Mouse (Mus musculus): ENCODE measurements around the gene Adam1b.

The Adam1b gene

DNA sequence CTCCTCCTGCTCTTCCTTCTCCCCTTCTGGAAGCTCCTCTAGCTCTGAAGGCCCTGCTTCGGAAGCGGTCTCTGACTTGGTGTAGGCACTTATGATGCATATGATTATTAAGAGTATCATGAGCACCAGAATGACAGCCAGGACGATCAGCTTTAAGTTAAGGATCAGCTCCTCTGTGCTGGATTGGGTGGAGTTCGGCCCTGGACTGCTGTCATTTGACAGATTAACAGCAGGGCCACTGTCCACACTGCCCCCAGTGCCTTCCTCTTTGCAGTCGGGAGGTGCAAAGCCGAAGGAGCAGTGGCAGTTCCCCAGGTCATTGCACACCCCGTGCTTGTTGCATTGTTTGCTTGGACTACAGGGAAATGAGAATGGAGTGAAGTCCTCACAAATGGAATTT is 2.5 kb downstream of the Adam1b start:
- DNase-seq (ENCODE audit: low read depth) = peak; percentile 16

DNA sequence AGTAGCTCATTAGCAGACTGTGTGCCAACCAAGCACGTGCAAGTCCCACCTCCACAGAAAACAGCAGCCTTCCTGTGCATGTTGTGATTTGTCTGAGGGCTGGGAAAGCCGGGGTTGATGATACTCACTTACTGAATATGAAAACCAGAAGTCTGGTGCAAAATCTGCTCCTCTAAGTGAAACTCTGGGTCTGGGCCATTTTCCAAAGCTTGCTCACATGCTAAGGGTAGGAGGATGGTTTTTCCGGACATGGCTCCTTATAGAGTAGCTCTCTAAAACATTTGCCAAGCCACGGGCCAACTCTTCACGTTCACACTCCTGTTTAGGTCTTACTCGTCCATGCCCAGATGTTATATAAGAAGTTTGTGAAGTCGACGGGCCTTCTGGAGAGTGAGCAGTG is 9.9 kb downstream of the Adam1b start:
- no peak for DNase-seq (ENCODE audit: low read depth)

DNA sequence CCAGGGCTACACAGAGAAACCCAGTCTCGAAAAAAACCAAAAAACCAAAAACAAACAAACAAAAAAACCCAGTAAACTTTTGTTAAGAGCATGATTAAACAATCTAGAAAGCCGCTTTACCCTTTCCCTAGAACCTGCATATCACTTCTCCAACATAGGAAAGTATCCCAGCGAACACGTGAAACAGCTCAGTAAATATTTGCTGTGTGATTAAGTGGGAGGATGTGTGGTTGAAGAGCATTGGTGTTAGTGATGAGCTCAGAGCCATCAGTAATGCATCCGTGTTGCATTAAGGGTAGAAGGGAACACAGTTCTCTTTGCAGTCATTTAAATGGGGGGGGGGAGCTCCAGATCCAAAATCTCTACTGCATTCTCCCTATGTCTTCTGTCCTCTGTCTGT is 18.4 kb downstream of the Adam1b start:
- DNase-seq (ENCODE audit: low read depth) = no peak

GRCm38 (mm10) chr5:121477680-121478079 is 25.6 kb downstream of the Adam1b start:
- DNase-seq (ENCODE audit: low read depth) = peak; percentile 79

DNA sequence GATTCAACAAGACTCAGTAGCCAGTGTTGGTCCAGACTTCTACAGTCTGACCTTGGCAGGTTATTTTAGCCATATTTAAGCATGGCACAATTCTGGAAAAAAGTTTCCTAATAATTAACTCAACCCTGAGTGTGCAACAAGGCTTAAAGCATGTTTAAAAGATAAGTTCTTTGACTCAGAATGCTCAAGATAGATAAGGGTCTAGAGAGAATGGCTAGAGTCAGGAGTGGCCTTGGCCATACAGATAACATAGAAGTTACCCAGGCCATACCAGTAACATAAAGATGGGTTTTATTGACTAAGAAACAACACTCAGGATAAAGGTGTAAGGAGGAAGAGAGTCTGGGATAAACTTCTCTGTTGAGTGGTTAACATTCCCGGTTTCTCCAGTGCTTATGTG is 27.2 kb downstream of the Adam1b start:
- DNase-seq (ENCODE audit: low read depth) = peak; percentile 62

GRCm38 (mm10) chr5:121474610-121475009 is 28.6 kb downstream of the Adam1b start:
- DNase-seq (ENCODE audit: low read depth) = no peak

- DNase-seq (ENCODE audit: low read depth) = no peak
These were observed 30.8 kb downstream of the Adam1b start for GRCm38 (mm10) chr5:121472411-121472810.

GRCm38 (mm10) chr5:121469566-121469965 is 33.7 kb downstream of the Adam1b start:
- no peak for DNase-seq (ENCODE audit: low read depth)

DNA sequence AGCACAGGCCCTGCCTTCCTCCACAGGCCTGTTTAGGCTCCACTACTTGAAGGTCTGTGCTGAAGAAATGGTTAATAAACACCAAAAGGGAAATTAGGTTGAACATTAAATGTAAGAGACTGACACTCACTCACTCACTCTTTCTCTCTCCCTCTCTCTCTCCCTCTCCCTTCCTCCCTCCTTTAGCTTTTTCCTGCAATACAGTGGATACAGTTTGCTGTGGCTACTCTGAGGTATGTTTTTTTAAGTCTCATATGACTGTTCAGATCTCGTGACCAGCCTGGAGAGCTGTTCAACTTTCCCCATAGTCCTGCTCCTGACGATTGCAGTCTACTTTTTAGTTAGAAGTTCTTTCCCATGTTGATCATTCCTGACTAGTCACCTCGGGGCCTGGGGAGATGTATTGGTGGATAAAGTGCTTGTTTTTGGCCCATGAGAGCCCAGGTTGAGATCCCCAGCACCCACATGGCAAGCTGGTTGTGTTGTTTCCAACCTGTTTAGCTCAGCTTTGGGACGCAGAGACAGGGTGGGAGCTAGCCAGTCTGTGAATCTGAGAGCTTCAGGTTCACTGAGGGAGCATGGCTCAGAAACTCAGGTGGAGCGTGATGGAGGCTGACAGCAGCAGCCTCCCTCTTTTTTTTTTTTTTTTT is 39.5 kb downstream of the Adam1b start:
- no peak for DNase-seq (ENCODE audit: low read depth)

DNA sequence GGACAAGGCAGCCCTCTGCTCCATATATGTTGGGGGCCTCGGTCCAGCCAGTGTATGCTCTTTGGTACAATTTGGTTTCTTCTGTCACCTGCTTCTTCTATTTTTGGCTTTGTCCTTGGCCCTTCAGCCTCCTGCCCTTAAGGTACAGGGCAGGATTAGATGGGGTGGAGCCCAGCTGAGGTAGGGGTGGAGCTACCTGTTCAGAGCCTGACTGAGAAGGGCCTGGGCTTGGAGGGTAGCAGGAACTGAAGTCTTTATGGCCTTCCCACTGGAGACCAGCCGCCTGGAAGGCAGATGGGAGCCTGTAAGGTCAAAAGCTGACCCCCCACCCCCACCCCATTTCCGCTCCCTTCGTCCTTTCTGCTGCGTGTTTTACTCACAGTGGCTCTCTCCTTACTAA is 40.3 kb downstream of the Adam1b start:
- no peak for DNase-seq (ENCODE audit: low read depth)

DNA sequence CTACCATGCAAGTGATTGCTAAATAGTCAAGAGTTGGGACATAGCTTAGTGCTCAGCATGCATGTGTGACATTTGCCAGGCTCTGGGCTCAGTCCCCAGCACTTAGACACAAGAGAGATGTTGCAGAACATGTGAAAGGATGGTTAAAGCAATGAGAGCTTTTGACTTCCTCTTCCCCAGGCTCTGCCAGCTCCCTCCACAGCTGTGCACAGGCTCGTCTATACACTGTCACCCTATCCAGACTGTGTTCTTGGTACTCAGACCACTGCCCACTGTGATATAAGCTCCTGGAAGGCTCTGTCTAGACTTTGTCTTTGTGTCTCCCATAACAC is 41.1 kb downstream of the Adam1b start:
- DNase-seq (ENCODE audit: low read depth) = no peak

GRCm38 (mm10) chr5:121461339-121462170 is 41.7 kb downstream of the Adam1b start:
- no peak for DNase-seq (ENCODE audit: low read depth)

DNA sequence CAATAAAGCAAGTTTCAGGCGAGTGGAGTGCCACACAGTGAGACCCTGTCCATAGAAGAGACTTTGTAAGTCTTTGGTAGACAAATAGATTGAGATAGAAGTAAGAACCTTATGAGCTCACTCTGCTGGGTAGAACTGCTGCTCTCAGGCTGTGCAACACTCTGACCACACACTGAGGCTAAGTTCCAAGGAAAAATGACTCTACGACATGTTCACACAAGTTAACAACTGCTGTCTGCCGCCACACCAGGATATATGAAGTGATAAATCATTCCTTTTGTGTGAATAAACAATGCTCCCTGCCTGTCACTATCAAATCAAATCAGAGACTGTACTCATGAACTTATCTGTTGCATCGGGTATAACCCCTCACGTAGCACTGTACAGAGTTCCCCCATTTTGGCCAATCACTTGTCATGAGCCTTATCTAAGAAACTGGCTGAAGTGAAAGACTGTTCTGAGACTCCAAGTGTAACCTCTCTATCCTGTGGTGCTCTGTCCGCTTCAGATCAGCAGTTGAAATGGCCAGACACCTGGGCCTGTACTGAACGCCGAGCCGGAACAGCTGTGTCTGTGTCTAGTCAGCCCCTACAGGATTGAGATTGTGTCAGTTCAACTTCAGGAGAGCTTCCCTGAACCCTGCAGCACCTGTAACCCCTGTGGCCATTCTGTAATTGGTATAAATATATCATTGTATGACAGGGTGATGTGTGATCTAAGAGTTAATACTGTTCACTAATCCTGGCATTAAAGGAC is 47.5 kb downstream of the Adam1b start:
- no peak for DNase-seq (ENCODE audit: low read depth)

- no peak for DNase-seq (ENCODE audit: low read depth)
These were observed 48.8 kb downstream of the Adam1b start for GRCm38 (mm10) chr5:121454503-121454782.

GRCm38 (mm10) chr5:121453743-121454502 is 49.3 kb downstream of the Adam1b start:
- no peak for DNase-seq (ENCODE audit: low read depth)

- no peak for DNase-seq (ENCODE audit: low read depth)
These were observed 50.3 kb downstream of the Adam1b start for GRCm38 (mm10) chr5:121452906-121453305.

DNA sequence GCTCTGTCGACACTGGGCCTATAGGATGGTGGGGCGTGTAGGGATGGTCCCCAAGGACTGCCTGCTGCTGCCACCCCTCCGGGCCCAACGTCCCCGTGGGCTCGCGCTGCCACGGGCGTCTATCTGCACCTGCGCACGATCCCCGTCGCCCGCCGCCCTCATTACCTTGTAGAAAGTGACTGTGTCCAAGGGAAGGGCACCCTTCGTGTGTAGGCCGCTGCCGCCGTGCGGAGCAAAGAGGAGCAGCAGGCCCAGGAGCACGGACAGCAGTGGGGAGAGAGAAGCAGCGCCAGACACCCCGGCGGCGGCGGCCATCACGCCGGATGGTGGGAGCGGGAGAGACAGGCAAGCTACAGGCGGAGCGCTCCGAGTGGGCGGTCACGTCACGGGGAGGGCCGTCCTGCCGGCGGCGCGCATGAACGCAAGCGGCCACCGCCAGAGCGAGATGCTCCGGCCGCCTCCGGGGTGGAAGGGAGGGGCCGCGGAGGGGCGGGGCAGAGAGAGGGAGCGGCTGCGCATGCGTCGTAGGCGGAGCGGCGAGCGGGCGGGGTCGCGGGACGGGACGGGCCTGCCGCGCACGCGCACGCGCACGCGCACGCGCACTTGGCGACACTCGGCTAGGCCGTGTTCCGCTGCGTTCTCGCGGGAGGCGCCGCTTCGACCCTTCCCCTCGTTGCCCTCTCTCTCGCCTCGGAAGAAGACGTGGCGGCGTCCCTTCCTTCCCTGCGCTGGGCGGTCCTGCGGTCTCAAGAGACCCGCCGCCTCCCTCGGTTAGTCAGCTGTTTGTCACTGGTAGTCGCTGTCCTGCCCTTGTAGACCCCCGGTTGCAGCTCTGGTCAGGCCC is 51.0 kb downstream of the Adam1b start, which contains the start of gene Erp29:
Gene Erp29, minus strand, starts transcription at position 481 of the 844 bp plus-strand sequence.
- DNase-seq (ENCODE audit: low read depth) = peak; percentile 86

DNA sequence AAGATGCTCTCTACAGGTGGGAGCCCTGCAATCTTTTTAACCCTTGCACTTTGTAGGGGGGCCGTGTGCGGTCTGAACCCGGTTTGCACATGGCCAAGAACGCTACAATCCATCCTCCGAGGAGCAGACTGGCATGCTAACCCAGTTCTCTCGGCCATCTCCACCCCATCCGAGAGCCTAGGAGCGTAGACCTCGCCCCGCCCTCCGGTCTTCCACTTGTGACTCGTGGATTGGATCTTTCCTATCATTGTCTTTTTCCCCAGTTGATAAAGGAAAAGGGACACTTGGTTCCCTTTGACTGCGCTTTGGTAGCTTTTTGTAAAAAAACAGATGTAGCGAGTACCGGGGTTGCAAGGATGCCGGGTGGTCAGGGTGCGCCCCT is 51.6 kb downstream of the Adam1b start, which contains the start of gene Tmem116:
Gene Tmem116, plus strand, starts transcription at position 250 of the 382 bp plus-strand sequence.
- DNase-seq (ENCODE audit: low read depth) = peak; percentile 64

DNA sequence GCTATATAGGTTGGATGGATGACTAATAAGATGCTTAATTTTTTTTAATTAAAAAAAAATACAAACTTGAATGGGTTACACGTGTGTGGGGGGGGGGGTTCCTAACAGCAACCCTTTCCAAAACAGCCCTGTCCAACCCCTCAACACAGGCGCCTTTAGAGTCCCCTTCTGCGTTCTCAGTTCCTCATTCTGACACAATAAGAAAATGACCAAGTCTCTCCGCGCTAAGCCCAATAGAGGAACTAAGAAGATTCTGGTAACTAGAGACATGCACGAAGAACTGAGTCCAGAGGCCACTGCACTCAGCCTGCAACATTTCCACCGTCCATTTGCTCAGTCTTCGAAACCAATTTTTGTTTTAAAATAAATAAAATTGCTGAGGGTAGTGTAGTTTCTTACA is 52.0 kb downstream of the Adam1b start:
- no peak for DNase-seq (ENCODE audit: low read depth)

DNA sequence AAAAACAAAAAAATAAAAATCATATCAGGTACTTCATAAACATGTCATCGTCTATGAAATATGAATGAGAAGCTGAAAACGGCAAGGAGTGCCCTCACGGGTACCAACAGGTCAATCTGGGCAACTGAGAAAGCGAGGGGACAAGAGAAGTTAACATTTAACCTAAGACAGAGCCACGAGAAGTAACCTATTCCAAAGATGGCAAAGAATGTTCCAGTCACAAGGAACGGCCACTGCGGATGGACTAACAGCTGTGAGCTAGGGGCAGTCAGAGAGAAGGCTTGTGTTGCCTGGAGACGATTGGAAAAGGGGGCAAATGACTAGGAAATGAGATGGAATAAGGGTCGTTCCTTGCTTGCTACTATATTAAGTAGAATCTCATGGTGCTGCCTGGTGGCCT is 52.8 kb downstream of the Adam1b start:
- no peak for DNase-seq (ENCODE audit: low read depth)
